Mouse (Mus musculus): ENCODE measurements around the gene Gm9936. TPM values are rescaled to one million over a fixed set of nuclear protein-coding genes. Genes with fewer than 3 reads are reported as not detected.

Gm9936 gene
- polyA plus RNA-seq, 1 experiment from 2014 or later, result 0.02 TPM

DNA sequence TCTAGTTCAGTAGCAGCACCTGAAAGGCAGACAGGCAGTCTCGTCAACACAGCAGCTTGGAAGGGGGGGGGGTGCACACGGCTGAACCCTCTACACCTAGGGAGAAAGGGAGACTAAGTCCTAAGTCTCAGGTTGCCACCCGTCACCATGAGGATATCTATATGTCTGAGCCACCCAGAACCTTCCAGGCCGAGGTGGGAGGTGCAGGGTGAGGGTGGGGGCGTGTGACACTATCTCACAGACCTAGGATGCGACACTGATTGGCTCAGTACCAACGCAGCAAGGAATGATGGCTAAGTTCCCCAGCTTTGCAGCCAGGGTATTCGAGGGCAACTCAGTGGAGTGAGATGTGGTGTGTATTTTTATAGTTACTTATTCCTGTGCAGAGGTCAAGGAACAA, 50.1 kb downstream of the Gm9936 start:
- Histone ChIP-seq H3K27ac (ENCODE audit: low read length) (no peak overlapping the region), H3K36me3 (ENCODE audit: control insufficient read depth, insufficient read depth) (peaks cover 16% of the 10 kb centered on the region)
- ATAC-seq (ENCODE audit: low read depth), result peak; percentile 52

DNA sequence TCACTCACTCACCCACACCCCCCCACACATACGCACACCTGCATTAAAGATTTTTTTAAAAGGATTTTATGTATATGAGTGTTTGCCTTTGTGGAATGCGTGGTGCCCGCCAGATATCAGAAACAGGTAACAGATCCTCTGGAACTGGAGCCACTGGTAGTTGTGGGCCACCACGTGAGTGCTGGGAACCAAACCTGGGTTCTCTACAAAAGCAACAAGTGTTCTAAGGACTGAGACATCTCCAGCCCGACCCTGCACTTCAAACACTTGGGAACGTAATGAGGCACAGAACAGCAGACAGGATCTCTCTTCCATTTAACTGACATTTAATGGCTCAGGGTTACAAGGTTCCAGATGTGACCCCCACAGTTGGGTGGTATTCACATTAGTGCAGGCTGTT, 50.6 kb downstream of the Gm9936 start:
- peak overlapping the region; percentile 68 for H3K27ac ChIP-seq (ENCODE audit: low read length)
- peak overlapping the region; percentile 28 for H3K4me2 ChIP-seq (ENCODE audit: low read depth, low read length)

More for the DNA sequence above, 50.1 kb downstream of the Gm9936 start:
- Histone ChIP-seq H3K4me1 (ENCODE audit: control insufficient read depth, low read depth, low read length) (peaks cover 46% of the 10 kb centered on the region), H3K4me2 (ENCODE audit: low read depth, low read length) (no peak overlapping the region), H3K9ac (ENCODE audit: low read depth, low read length) (no peak overlapping the region), H3K27me3 (ENCODE audit: control insufficient read depth, insufficient read depth, low read depth, low read length) (no peaks in the 10 kb centered on the region), H3K4me3 (ENCODE audit: low read depth, low read length) (no peak overlapping the region), H3K9me3 (replicated peaks; ENCODE audit: control insufficient read depth, low read length) (no peaks in the 10 kb centered on the region)
- WGBS (ENCODE audit: insufficient replicate concordance), result 23% methylated on average over 8 of the region's 8 CpGs

GRCm38 (mm10) chr5:114807468-114807867, 51.0 kb downstream of the Gm9936 start:
- Histone ChIP-seq H3K27me3 (ENCODE audit: control insufficient read depth, insufficient read depth, low read depth, low read length) (no peaks in the 10 kb centered on the region), H3K9ac (ENCODE audit: low read depth, low read length) (peak overlapping the region; percentile 46; the same call in 1 of the 2 replicates), H3K4me2 (ENCODE audit: low read depth, low read length) (peak overlapping the region; percentile 28), H3K27ac (ENCODE audit: low read length) (peak overlapping the region; percentile 68), H3K36me3 (ENCODE audit: control insufficient read depth, insufficient read depth) (peaks cover 20% of the 10 kb centered on the region), H3K4me3 (ENCODE audit: low read depth, low read length) (0 out of 2 replicates have a peak overlapping the region, but pooled peaks have one; percentile 14), H3K4me1 (ENCODE audit: control insufficient read depth, low read depth, low read length) (peaks cover 46% of the 10 kb centered on the region), H3K9me3 (replicated peaks; ENCODE audit: control insufficient read depth, low read length) (no peaks in the 10 kb centered on the region)
- peak; percentile 80 for ATAC-seq (ENCODE audit: low read depth)
- WGBS (ENCODE audit: insufficient replicate concordance), result 14% methylated on average over 8 of the region's 8 CpGs

More for the DNA sequence above, 50.6 kb downstream of the Gm9936 start:
- Histone ChIP-seq H3K9ac (ENCODE audit: low read depth, low read length) (no peak overlapping the region), H3K4me1 (ENCODE audit: control insufficient read depth, low read depth, low read length) (peaks cover 46% of the 10 kb centered on the region), H3K27me3 (ENCODE audit: control insufficient read depth, insufficient read depth, low read depth, low read length) (no peaks in the 10 kb centered on the region), H3K9me3 (replicated peaks; ENCODE audit: control insufficient read depth, low read length) (no peaks in the 10 kb centered on the region), H3K4me3 (ENCODE audit: low read depth, low read length) (no peak overlapping the region), H3K36me3 (ENCODE audit: control insufficient read depth, insufficient read depth) (peaks cover 18% of the 10 kb centered on the region)
- no peak for ATAC-seq (ENCODE audit: low read depth)
- 30% methylated on average over 6 of the region's 6 CpGs for WGBS (ENCODE audit: insufficient replicate concordance)

GRCm38 (mm10) chr5:114807063-114807462, 51.4 kb downstream of the Gm9936 start:
- Histone ChIP-seq H3K9me3 (replicated peaks; ENCODE audit: control insufficient read depth, low read length) (no peaks in the 10 kb centered on the region), H3K27ac (ENCODE audit: low read length) (peak overlapping the region; percentile 68), H3K4me1 (ENCODE audit: control insufficient read depth, low read depth, low read length) (peaks cover 43% of the 10 kb centered on the region), H3K9ac (ENCODE audit: low read depth, low read length) (peak overlapping the region; percentile 46; the same call in 1 of the 2 replicates), H3K4me3 (ENCODE audit: low read depth, low read length) (peak overlapping the region; percentile 14; the same call in 1 of the 2 replicates), H3K4me2 (ENCODE audit: low read depth, low read length) (peak overlapping the region; percentile 28), H3K36me3 (ENCODE audit: control insufficient read depth, insufficient read depth) (peaks cover 23% of the 10 kb centered on the region), H3K27me3 (ENCODE audit: control insufficient read depth, insufficient read depth, low read depth, low read length) (no peaks in the 10 kb centered on the region)
- WGBS (ENCODE audit: insufficient replicate concordance), result 21% methylated on average over 9 of the region's 9 CpGs
- ATAC-seq (ENCODE audit: low read depth), result peak; percentile 60

DNA sequence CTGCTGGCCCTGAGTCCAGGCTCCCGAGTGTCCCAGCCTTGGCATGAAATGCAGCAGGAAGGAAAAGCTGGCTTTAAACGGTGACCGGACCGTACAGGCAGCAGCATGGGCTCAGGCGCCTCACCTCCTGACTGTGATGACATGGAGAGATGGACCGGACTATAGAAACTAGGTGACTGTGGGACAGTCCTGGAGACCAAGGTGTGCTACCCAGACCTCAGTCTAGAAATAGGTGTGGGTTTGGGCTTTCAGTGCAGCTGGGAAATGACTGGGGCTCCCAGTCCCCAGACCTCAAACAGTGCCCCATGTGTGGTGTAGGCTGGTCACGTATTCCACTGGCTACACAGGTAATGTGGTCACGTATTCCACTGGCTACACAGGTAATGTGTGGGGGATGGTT, 51.8 kb downstream of the Gm9936 start:
- peaks cover 43% of the 10 kb centered on the region for H3K4me1 ChIP-seq (ENCODE audit: control insufficient read depth, low read depth, low read length)
- ATAC-seq (ENCODE audit: low read depth), result no peak
- H3K27ac ChIP-seq (ENCODE audit: low read length), result peak overlapping the region; percentile 68
- no peaks in the 10 kb centered on the region for H3K27me3 ChIP-seq (ENCODE audit: control insufficient read depth, insufficient read depth, low read depth, low read length)
- no peaks in the 10 kb centered on the region for H3K9me3 ChIP-seq (replicated peaks; ENCODE audit: control insufficient read depth, low read length)
- H3K4me2 ChIP-seq (ENCODE audit: low read depth, low read length), result peak overlapping the region; percentile 28; the same call in 1 of the 2 replicates
- H3K36me3 ChIP-seq (ENCODE audit: control insufficient read depth, insufficient read depth), result peaks cover 26% of the 10 kb centered on the region
- no peak overlapping the region for H3K4me3 ChIP-seq (ENCODE audit: low read depth, low read length)
- 51% methylated on average over 8 of the region's 8 CpGs for WGBS (ENCODE audit: insufficient replicate concordance)
- H3K9ac ChIP-seq (ENCODE audit: low read depth, low read length), result 0 out of 2 replicates have a peak overlapping the region, but pooled peaks have one; percentile 4

Small RNA genes within 50 kb of the gene (microRNA-seq; reads per million reads assigned to microRNA genes)
- gene Mir6240, result 13.0 reads per million, percentile 31 among the genes with 10 or more reads in this experiment

Other genes with a start within 250 kb of the Gm9936 start
- 0.44 and 0.53 TPM in 2 replicates for gene Trpv4, start 200.3 kb downstream of the Gm9936 start, polyA plus RNA-seq (2015; fragmentation: Nextera tagmentation; extraction: Ambion mirVana)
- gene Gltp, start 167.7 kb downstream of the Gm9936 start, polyA plus RNA-seq (2015; fragmentation: Nextera tagmentation; extraction: Ambion mirVana), result 28.6 and 30.3 TPM in 2 replicates
- gene Tchp, start 150.9 kb downstream of the Gm9936 start, polyA plus RNA-seq (2015; fragmentation: Nextera tagmentation; extraction: Ambion mirVana), result 2.5 and 2.9 TPM in 2 replicates
- gene Ankrd13a, start 84.0 kb downstream of the Gm9936 start, polyA plus RNA-seq (2015; fragmentation: Nextera tagmentation; extraction: Ambion mirVana), result 10.0 and 11.8 TPM in 2 replicates
- gene Git2, start 83.2 kb downstream of the Gm9936 start, polyA plus RNA-seq (2015; fragmentation: Nextera tagmentation; extraction: Ambion mirVana), result 15.4 and 16.1 TPM in 2 replicates
- 19.4 and 22.7 TPM in 2 replicates for gene 1500011B03Rik, start 35.2 kb downstream of the Gm9936 start, polyA plus RNA-seq (2015; fragmentation: Nextera tagmentation; extraction: Ambion mirVana)
- gene 4930519G04Rik, start 5.0 kb downstream of the Gm9936 start, polyA plus RNA-seq (2015; fragmentation: Nextera tagmentation; extraction: Ambion mirVana), result not detected in 2 replicates
- 2.2 and 2.6 TPM in 2 replicates for gene Oasl2, start 38.3 kb upstream of the Gm9936 start, polyA plus RNA-seq (2015; fragmentation: Nextera tagmentation; extraction: Ambion mirVana)
- gene Oasl1, start 64.6 kb upstream of the Gm9936 start, polyA plus RNA-seq (2015; fragmentation: Nextera tagmentation; extraction: Ambion mirVana), result 0.26 and 0.61 TPM in 2 replicates
- gene 2210016L21Rik, start 83.5 kb upstream of the Gm9936 start, polyA plus RNA-seq (2015; fragmentation: Nextera tagmentation; extraction: Ambion mirVana), result 9.8 and 10.2 TPM in 2 replicates
- 4.1 and 4.7 TPM in 2 replicates for gene Hnf1a, start 112.4 kb upstream of the Gm9936 start, polyA plus RNA-seq (2015; fragmentation: Nextera tagmentation; extraction: Ambion mirVana)
- gene Sppl3, start 152.5 kb upstream of the Gm9936 start, polyA plus RNA-seq (2015; fragmentation: Nextera tagmentation; extraction: Ambion mirVana), result 3.2 and 3.3 TPM in 2 replicates
- gene Gm10401, start 239.6 kb upstream of the Gm9936 start, polyA plus RNA-seq (2015; fragmentation: Nextera tagmentation; extraction: Ambion mirVana), result 8.1 and 8.5 TPM in 2 replicates

Data from liver, embryonic 16.5 days (tissue).